Mouse (Mus musculus) c-Kit-positive CD71-positive TER-119-negative erythroid progenitor cells, embryonic 14.5 days (primary cell): ENCODE data around the gene Sufu.

Experiments used
- DNase-seq: peaks from one replicate; pipeline ENCODE4 v3.0.0-alpha.2; 2013; ENCODE audit warnings: low read depth

Gene Sufu

DNA sequence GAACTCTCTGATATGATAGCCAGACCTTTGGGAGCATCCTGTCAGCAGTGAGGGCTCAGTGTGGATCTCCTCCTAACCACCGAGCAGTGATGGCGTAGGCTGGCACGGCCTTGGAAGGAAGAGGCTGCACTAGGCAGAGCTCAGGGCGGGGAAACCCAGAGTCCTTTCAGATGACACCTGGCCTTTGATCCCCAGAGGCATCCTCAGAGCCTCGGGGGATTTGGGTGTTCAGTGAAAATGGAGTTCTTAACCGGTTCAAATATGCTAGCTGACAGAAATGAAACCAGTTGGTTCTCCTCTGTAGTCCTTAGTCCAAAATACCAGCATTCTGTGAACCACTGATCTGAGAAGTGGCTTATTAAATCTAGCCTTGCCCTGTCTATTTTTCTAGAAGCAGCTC is 69.5 kb downstream of the Sufu start:
- no peak for DNase-seq

DNA sequence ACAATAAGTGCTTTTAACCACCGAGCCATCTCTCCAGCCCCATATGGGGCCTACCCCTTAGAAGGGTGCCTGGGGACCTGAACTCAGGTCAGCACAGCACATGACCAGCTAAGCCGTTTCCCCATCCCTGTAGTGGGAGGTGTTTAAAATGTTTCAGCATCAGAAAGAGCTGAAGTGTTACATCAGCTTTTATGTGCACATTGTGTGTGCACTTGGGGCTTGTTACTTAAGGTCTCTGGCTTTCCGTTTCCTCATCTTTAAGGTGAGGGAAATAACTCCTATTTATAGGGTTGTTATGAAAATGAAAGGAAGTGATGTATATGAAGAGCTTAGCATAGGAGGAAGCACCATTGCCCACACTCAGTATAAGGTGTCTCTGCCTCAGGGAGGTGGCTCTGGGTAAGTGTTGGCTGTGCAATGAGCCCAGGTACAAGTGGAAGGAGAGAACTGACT is 70.4 kb downstream of the Sufu start:
- DNase-seq = no peak

DNA sequence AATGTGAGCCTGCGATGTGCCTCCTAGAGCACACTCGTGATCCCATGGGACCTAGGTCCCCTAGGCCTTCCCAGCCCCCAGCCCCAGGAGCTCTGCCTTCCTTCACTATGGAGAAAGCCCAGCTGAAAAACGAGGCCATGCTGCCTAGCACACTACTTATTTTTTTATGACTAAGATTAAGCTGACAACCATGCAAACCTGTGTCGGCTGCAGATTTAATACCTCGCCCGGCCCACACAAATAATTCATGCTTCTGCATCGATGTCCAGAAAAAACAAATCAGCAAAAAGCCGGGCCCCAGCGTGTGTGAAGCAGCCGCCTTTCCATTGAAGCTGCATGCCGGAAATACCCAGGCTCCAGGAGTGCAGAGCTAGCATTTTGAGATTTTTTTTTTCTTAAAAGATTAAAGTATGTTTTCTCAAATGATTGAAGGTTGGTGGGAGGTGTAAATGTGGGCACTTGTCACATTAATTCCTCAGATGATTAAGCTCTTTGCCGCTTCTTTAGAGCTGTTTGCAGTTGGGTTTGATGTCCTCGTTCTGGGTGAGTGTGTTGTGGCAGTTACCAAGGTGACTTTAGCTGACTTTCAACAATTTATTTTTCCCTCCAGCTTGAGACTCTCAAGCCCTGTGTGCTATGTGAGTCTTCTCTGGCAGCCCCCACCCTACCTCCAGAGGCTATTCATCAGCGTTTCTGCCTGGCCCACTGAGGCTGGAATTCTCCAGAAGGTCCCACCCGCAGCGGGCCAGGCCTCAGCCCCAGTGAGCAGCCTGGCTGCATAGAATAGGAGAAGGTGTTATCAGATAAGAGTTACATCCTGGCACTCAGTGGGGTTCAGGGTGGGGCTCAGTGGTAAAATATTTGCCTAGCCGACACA is 73.9 kb downstream of the Sufu start:
- peak; percentile 34 for DNase-seq

DNA sequence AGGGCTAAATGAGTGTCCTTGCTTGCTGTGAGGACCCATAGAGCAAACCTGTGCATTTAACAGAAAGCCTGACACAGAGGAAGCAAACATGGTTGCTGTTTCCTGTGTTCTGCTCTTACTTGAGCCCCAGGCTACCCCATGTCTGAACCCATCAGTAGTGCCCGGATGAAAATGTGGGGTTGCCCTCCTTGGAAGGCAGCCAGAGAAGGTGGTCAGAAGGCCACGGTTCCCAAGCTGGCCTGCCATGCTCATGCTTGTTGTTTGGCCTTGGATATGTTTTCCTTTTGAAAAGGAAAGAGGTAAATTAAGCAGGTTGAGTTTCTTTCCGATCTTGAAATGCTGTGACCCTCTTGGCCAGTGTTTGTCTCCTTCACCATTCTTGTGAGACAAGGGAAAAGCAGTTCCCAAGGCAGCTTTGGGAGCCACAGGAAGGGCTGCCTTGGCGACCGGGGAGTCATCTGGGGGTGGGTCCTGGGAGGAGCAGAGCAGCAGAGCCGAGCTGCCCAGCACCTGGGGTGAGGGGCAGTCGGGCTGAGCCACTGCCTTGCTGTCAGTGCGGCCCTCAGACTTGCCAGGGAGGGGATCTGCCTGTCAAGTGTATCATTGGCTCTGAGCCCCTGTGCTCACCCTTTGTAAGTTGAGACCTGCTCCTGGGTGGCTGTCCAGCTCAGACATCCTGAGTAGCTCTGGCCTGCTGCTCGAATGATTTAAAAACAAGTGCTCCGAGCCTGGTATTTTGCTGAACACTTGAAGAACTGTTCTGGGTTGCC is 74.8 kb downstream of the Sufu start:
- no peak for DNase-seq

DNA sequence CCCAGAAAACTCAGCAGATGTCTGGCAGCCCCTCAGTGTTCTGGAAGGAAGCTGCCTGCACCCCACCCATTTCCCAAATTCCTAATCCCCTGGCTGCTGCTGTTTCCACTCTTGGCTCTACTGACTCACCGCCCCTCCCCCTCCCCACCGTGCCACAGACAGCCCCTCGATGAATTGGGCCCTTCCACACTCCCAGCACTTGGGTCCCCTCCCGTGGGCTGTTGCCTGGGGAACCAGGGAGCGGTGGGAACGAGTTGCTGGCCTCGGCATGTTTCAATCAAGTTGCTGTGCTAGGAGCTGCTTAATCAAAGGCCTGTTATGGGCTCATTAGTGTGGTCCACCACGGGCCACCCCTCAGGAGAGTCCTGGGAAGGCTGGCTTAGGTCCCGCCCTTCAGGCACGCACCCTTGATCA is 80.7 kb downstream of the Sufu start:
- no peak for DNase-seq

DNA sequence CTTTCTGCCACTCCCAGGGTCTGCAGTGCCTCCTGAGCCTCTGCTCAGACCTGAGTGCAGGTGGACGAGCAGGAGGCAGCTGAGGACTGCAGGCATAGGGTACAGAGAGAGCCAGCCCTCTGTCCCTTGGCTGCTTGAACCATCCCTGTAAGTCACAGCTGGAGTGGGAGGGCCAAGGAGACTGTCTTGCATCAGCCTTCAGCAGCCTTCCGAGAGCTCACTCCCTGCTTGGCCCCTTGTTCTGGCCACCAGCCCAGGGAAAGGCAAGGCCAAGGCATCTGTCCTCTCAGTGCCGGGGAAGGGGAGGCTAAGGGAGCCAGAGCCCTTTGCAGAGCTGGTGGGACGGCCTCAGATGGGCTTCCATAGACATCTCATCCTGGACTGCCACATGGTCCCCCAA is 81.5 kb downstream of the Sufu start:
- DNase-seq = no peak

DNA sequence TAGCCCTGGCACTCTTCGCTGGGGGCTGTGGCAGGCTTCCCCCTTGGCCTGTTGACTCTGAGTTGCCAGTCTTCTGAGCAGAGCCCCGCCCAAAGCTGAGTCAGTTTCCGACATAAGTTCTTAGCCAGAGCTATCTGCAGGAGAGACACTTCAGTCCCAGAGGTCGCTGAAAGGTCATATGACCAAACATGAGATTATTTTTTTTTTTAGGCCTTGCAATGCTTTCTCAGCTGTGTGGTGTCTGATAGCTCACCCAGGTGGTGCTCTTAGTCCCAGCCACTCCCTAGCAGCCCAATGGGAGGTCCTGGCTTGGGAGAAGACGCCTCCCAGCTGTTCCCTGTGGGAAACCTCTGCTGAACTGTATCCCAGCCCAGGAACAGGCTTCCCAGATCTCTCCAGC is 82.1 kb downstream of the Sufu start:
- peak; percentile 43 for DNase-seq

DNA sequence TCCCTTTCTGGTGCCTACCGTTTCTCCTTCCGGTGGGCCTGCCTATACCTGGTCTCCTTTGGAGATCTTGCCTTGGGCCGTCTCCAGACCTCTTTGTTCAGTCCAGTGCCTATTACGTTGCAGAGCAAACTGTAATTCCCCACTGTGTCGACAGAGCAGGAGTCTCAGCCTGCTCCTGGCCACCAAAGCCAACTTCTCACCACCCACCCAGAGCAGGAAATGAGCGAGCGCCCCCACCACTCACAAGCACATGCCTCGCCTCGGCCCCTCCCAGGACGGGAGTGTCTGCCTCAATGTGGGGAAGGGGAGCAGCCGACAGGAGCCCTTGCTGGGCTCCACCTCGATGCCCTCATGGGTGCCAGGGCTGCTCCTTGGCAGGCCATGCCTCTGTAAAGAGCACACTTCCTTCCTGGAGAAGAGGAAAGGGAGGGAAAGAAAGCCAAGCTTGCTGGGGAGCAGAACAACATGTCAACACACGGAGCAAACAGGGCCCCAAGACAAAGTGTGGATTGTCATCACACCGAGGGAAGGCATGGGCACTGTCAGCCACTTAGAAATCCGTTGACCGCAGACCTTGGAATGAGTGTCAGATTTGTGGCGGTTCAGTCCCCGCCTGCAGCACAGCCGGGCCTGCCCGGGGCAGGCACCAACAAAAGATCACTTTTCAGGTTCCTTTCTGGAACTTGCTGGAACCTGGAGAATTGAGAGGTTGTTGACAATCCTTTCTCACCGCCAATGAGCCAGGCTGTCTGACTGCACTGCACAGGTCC is 82.8 kb downstream of the Sufu start:
- no peak for DNase-seq

DNA sequence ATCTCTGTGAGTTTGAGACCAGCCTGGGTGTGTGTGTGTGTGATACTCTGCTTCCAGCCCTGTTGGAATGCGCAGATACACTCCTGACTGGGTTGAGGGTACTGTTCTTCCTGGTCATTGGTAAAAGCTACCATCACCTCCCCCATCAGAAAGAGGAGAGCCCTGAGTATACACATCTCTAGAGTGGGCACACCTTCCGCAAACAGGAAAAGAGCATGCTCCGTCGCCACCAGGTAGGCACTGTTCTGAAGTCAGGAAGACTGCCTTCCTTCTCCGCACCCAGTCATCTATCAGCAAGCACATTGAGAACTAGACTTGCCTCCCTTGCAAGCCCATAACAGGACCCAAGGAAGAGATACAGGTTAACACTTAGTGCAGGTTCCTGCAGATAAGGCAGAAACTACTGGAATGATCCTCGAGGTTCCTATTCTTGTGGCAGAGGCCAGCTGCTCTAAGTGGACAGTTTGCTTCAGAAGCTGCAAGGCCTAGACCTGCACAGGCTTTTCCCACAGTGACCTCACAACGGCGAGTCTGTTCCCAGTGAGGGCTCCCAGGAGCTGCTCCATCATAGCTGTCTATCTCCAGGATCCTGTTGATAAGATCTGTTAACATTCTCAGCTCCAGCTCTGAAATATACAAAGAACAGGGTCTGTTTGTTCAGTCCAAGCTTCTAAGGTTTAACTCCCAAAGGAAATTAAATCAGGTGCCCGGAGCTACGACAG is 84.1 kb downstream of the Sufu start:
- DNase-seq = no peak

DNA sequence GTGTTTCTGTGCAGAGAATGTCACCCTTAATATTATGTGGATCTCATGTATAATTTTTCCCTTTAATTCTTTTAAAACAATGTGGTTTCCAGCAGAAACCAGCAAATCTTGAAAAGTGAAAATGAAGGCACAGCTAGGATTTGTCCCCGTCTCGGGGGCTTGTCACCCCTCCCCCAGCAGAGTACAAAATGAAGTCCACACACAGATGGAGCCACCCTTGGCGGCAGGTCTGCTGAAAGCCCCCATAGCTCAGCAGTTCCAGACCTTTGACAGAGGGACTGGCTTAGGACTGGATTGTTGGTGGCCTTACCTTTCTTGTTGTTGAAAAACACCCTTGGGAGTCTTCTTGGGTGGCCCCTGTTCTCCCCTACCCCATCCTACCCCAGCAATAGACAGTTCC is 84.7 kb downstream of the Sufu start:
- no peak for DNase-seq

DNA sequence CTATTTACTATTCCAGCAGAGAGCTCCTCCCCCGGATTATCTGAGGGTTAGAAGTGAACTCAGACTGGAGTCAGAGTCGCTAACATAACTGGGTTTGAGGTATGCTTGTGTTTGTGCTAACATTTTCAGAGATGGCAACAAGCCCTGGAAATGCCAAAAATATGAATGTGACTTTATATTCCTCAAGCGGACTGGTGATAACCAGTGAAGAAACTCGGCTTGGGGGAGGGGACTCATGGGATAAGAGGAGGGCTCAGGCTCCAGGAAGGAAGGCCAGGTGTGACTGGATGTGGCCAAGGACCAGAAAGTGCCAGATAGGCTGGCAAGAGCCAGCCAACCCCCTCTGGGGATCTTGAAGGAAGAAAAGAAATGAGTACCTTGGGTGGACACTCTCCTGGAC is 85.1 kb downstream of the Sufu start:
- no peak for DNase-seq

DNA sequence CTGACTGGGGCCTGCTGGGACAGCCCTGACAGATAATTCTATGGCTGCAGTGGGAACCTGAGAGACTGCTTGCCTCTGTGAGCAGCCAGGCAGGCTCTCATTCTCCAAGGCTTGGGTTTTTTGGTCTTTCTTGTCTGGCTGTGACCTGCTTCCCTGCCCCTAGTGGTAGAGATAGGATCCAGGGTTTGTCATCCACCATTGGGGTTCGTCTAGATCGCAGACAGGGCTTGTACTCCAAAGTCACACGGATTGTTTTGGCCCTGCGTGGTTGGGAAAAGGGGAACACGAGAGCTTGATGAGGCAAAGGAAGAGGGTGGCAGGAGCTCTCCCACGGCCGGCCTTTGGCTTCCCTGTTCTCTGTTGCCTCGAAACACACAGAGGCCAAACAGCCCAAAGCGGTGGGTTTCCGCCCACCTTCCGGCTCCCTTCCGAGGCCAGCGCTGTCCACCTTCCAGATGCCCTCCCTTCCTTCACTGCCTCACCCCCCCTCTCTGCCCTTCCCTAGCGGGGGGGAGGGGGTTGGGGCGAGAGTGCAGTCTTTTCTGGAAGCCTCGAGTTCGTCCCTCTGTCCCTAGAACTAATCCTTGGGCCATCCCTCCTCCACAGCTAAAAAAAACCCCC is 86.3 kb downstream of the Sufu start:
- DNase-seq = no peak

DNA sequence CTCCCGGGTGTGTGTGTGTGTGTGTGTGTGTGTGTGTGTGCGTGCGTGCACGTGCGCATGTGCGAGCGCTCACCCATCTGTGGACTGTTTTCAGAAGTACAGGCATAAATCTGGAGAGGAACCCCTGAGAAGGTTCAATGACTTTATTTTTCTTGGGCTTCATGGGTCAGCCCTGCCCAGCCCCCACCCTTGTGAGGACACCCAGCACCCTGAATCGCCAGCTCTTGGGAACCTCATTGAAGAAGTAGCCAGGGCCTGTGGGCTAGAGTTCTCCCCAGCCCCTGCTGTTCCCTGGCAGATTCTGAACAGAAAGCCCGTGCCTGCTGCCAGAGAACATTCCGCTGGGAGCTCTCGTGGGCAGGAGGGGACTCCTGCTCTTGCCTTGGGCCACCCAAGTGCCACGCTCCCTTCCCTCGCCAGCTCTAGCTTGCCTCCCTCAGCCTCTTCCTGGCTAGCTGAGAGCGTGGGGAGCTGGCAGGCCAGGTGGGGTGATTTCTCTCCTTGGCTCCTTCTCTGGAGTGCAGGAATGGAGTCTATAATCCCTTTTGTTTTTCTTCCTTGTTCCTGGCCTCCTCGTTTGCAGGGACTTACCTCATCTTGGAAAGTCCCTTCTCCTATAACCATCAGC is 87.1 kb downstream of the Sufu start:
- no peak for DNase-seq

DNA sequence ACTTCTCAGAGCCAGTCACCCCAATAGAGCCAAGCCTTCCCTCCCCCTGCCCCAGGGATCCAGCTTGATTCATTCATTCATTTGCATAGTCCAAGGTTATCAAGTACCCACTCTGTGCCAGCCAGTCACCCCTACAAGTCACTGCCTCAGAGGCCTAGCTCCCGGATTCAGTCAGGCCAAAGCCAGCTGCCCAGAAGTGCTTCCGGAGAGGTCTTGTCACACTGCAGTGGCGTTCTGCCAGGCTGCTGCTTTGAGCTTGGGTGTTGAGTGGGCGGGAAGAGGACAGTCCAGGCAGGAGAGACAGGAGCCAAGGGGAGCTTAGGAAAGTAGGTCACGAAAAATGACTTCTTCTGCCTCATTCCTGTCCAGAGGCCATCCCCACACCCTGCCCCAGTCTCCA is 87.8 kb downstream of the Sufu start:
- DNase-seq = no peak

DNA sequence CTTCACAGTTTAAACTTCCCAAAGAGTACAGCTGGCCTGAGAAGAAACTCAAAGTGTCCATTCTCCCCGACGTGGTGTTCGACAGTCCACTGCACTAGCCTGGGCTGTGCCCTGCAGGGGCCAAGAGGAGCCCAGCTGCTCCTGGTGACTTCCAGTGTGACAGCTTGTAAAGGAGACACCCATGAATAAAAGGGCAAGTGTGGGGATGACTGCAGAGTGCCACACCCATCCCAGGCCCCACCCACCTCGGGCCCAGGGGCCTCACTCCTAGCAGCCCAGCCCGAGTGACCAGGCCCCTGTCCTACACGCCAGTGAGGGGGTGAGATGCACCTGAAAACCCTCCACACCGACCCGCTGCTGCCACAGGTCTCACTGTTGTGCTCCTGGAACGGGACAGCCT is 89.2 kb downstream of the Sufu start:
- no peak for DNase-seq

DNA sequence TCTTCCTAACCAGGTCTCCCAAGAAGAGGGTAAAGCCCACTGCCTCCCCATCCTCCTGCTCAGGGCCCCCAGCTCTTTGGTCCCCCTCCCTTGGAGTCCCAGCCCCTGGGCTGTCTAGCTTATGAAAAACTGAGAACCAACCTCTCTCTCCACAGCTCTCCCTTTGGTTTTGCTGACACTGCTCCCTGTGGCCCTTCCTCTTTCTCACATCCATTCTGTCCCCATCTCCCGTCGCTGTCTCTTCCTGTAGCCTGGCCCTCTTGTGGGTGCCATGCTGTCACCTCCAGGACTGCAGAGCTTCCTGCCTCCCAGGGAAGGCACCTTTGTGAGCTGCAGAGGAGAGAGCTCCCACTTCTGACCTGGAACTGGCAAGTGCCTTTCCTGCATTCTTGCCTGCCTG is 90.0 kb downstream of the Sufu start:
- no peak for DNase-seq

DNA sequence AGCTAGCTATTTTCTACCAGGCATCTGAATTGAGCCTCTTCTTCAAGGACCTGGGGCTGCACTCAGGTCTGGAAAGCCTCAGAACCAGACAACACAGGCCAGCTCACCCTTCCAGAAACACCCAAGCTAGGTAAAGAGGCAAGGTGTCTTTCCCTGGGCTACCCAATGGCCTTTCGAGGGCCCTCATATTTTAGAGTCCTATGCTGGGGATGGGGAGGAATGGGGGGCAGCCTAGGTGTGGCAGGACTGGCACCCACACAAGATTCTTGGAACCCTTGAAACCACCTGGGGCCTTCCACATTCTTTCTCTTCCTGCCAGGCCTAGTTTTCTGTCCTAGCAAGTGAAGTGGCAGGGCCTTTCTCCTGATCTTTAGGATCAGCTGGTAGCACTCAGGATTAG is 92.8 kb downstream of the Sufu start:
- DNase-seq = no peak

DNA sequence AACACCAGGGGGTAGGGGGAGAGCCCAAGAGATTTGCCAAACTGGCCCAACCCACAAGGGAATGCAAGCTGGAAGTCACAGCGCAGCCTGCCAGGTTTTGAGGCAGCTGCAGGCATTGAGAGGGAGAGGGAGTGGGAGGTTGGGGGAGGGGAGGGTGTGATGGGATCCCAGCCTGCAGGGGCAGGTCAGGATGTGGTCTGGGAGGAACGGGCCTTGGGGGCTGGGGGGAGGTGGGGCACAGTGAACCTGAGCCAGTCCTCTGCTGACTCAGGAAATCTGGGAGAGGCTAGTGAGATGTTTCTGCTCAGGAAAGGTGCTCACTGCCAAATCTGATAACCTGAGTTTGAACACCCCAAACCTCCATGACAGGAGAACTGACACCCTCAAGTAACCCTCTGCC is 93.9 kb downstream of the Sufu start:
- no peak for DNase-seq

DNA sequence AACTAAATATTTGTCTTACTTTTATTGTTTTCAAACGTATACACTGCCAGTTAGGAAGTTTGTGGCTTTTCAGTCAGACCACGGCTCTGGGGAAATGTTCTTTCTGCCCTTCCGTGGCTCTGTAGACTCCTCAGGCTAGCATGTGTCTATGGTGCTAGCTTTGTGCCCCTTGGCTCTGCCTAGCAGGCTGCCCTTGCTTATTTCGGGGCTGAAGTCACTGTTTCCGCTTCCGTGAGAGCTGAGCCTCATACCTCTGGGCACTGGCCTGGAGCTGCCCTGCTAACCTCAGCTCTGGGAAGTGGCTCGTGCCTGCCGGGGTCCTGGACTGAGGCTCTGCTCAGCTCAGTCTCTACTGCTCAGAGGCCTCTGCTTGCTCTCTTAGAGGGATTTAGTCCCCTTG is 98.4 kb downstream of the Sufu start:
- no peak for DNase-seq

DNA sequence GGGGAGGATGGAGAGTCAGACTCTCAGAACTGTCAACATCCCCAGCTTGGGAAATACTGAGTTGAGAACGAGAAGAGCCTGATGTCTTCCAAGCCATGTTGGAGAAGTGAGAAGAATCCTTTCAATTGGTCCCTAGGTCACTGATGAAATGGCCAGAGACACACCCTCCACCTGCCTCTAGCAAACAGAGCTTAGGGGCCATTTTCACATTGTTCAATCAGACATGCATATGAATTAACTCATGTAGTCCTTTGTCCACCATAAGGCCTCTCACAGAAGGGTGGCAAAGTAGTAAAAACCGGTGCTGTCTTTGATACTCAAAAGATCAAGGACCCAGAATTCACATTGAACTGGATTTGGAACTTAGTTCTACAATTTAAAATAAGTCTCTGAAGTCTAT is 100.5 kb downstream of the Sufu start:
- no peak for DNase-seq

DNA sequence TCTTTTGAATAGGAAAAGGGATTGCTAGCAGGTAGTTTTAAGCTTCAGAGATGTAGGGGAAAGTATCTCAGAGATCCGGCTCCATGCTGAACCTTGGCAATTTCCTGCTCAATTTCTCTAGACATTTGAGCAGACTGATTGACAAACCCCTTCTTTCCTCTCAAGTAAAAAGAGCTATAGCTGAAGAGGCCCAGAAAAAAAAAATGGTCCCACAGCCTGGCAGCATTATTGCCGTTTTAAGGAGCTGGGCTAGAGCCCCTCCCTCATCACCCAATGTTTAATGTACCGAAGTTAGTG is 102.8 kb downstream of the Sufu start:
- no peak for DNase-seq
